In genomic region chr17:35870151-35870883, GRCm38 (mm10) we compare ENCODE assay signal across 7 mouse cellular contexts. TPM values are rescaled to one million over a fixed set of nuclear protein-coding genes. Genes with fewer than 3 reads are reported as not detected.
DNase-seq lines count a peak whose midpoint lies in the region; ATAC-seq and TF ChIP-seq lines count a peak whose summit lies in the region.

No protein-coding gene starts in this region.

- no peak for TF ChIP-seq CTCF in ES-Bruce4 (IDR thresholded peaks at IDR 0.05; ENCODE audit: low read depth, low read length)

- no peak for TF ChIP-seq EP300 in ES-Bruce4 (IDR thresholded peaks at IDR 0.05; ENCODE audit: insufficient read depth, low read depth, low read length)

- TF ChIP-seq POLR2A in ES-Bruce4 (IDR thresholded peaks at IDR 0.05; ENCODE audit: insufficient read depth, low read length): no peak

- peaks cover 2% of the 10 kb centered on the region for H3K4me1 ChIP-seq in ES-Bruce4 (ENCODE audit: control insufficient read depth, insufficient read depth, low read length)
- H3K4me1 ChIP-seq in liver, embryonic 16.5 days (ENCODE audit: control insufficient read depth, low read depth, low read length): peaks cover 39% of the 10 kb centered on the region
- H3K4me1 ChIP-seq in neural tube, embryonic 13.5 days (replicated peaks): peaks cover 73% of the 10 kb centered on the region

- intact Hi-C loops in gastrocnemius, postnatal 14 days (cut with DNase I; ENCODE audit: low total_unique reads): no loop called here

- H3K4me2 ChIP-seq in liver, embryonic 16.5 days (ENCODE audit: low read depth, low read length): peak overlapping the region; percentile 42
- H3K4me2 ChIP-seq in neural tube, embryonic 13.5 days: peak overlapping the region; percentile 100

- no peaks in the 10 kb centered on the region for H3K9me3 ChIP-seq in ES-Bruce4 (replicated peaks; ENCODE audit: control insufficient read depth, insufficient read depth, low read length, poor library complexity, severe bottlenecking)
- H3K9me3 ChIP-seq in liver, embryonic 16.5 days (replicated peaks; ENCODE audit: control insufficient read depth, low read length): peaks cover 2% of the 10 kb centered on the region; the same call in 1 of the 2 replicates
- H3K9me3 ChIP-seq in neural tube, embryonic 13.5 days: no peaks in the 10 kb centered on the region

- WGBS in liver, embryonic 16.5 days (ENCODE audit: insufficient replicate concordance): 19% methylated on average over 9 of the region's 9 CpGs
- 63% methylated on average over 9 of the region's 9 CpGs for WGBS in neural tube, embryonic 13.5 days

- no peaks in the 10 kb centered on the region for H3K27me3 ChIP-seq in ES-Bruce4 (ENCODE audit: control insufficient read depth, insufficient read depth, low read length, poor library complexity, severe bottlenecking)
- H3K27me3 ChIP-seq in liver, embryonic 16.5 days (ENCODE audit: control insufficient read depth, insufficient read depth, low read depth, low read length): peaks cover 48% of the 10 kb centered on the region
- no peaks in the 10 kb centered on the region for H3K27me3 ChIP-seq in neural tube, embryonic 13.5 days

- peak; percentile 60 for DNase-seq in gastrocnemius, postnatal 14 days
- DNase-seq in cerebellum, postnatal 25 days: no peak

- ATAC-seq in activated CD4-positive, CD25-positive, alpha-beta regulatory T cell, adult 4 months: peak; percentile 73
- ATAC-seq in inflammation-experienced regulatory T-cells, adult 6 months: peak; percentile 75
- ATAC-seq in liver, embryonic 16.5 days (ENCODE audit: low read depth): peak; percentile 20
- no peak for ATAC-seq in neural tube, embryonic 13.5 days (ENCODE audit: low read depth)

- peak overlapping the region; percentile 31 for H3K4me3 ChIP-seq in ES-Bruce4 (ENCODE audit: low read depth, low read length)
- H3K4me3 ChIP-seq in liver, embryonic 16.5 days (ENCODE audit: low read depth, low read length): peak overlapping the region; percentile 57
- H3K4me3 ChIP-seq in neural tube, embryonic 13.5 days: peak overlapping the region; percentile 81

- 0 out of 2 replicates have a peak, but pooled peaks cover 3% of the 10 kb centered on the region for H3K36me3 ChIP-seq in ES-Bruce4 (ENCODE audit: control insufficient read depth, insufficient read depth, low read length, poor library complexity, severe bottlenecking)
- H3K36me3 ChIP-seq in liver, embryonic 16.5 days (ENCODE audit: control insufficient read depth, insufficient read depth): peaks cover 3% of the 10 kb centered on the region; the same call in 1 of the 2 replicates
- H3K36me3 ChIP-seq in neural tube, embryonic 13.5 days: peaks cover 41% of the 10 kb centered on the region

- peak overlapping the region; percentile 20; the same call in 1 of the 2 replicates for H3K9ac ChIP-seq in ES-Bruce4 (ENCODE audit: low read depth, poor library complexity, severe bottlenecking)
- H3K9ac ChIP-seq in liver, embryonic 16.5 days (ENCODE audit: low read depth, low read length): no peak overlapping the region
- peak overlapping the region; percentile 95 for H3K9ac ChIP-seq in neural tube, embryonic 13.5 days

- peak overlapping the region; percentile 94 for H3K27ac ChIP-seq in ES-Bruce4 (ENCODE audit: insufficient read depth, low read length)
- H3K27ac ChIP-seq in liver, embryonic 16.5 days (ENCODE audit: low read length): peak overlapping the region; percentile 78
- H3K27ac ChIP-seq in neural tube, embryonic 13.5 days (replicated peaks): peak overlapping the region; percentile 98

RNA-seq across cellular contexts. Expression of gene Ppp1r18, which starts 4.9 kb away (rescaled TPM):
- polyA plus RNA-seq in ES-Bruce4 (2011; ENCODE audit: insufficient read depth, insufficient read length, low read depth, missing spikeins): 18.6 and 20.1 TPM in 2 replicates
- polyA plus RNA-seq in activated CD4-positive, CD25-positive, alpha-beta regulatory T cell, adult 4 months (2017; shearing (Covaris generic)): 100 to 1,000 TPM; 228 to 247 TPM
- 10 to 100 TPM; 13.4 to 13.7 TPM for total RNA-seq in gastrocnemius, postnatal 14 days (2021)
- 100 to 1,000 TPM; 194 to 273 (median 213) TPM for polyA plus RNA-seq in inflammation-experienced regulatory T-cells, adult 6 months (2017; shearing (Covaris generic))
- polyA plus RNA-seq in liver, embryonic 16.5 days (2015; fragmentation: Nextera tagmentation; extraction: Ambion mirVana): 10.5 and 14.2 TPM in 2 replicates
- 28.9 and 33.6 TPM in 2 replicates for polyA plus RNA-seq in neural tube, embryonic 13.5 days (2015; fragmentation: Nextera tagmentation; extraction: Ambion mirVana)

RNA-seq across cellular contexts. Expression of gene Nrm, which starts 9.2 kb away (rescaled TPM):
- polyA plus RNA-seq in ES-Bruce4 (2011; ENCODE audit: insufficient read depth, insufficient read length, low read depth, missing spikeins): 32.9 and 35.3 TPM in 2 replicates
- polyA plus RNA-seq in activated CD4-positive, CD25-positive, alpha-beta regulatory T cell, adult 4 months (2017; shearing (Covaris generic)): 10 to 100 TPM; 38.4 to 44.7 TPM
- total RNA-seq in gastrocnemius, postnatal 14 days (2021): 1 to 10 TPM; 4.8 TPM
- polyA plus RNA-seq in inflammation-experienced regulatory T-cells, adult 6 months (2017; shearing (Covaris generic)): 10 to 100 TPM; 25.4 to 64.8 (median 27.4) TPM
- polyA plus RNA-seq in liver, embryonic 16.5 days (2015; fragmentation: Nextera tagmentation; extraction: Ambion mirVana): 20.7 and 21.1 TPM in 2 replicates
- 28.2 and 29.0 TPM in 2 replicates for polyA plus RNA-seq in neural tube, embryonic 13.5 days (2015; fragmentation: Nextera tagmentation; extraction: Ambion mirVana)

RNA-seq across cellular contexts. Expression of gene Dhx16, which starts 9.3 kb away (rescaled TPM):
- 533 and 573 TPM in 2 replicates for polyA plus RNA-seq in ES-Bruce4 (2011; ENCODE audit: insufficient read depth, insufficient read length, low read depth, missing spikeins)
- 10 to 100 TPM; 19.6 to 26.9 TPM for polyA plus RNA-seq in activated CD4-positive, CD25-positive, alpha-beta regulatory T cell, adult 4 months (2017; shearing (Covaris generic))
- 10 to 100 TPM; 10.5 to 11.9 TPM for total RNA-seq in gastrocnemius, postnatal 14 days (2021)
- 10 to 100 TPM; 17.4 to 36.1 (median 19.5) TPM for polyA plus RNA-seq in inflammation-experienced regulatory T-cells, adult 6 months (2017; shearing (Covaris generic))
- polyA plus RNA-seq in liver, embryonic 16.5 days (2015; fragmentation: Nextera tagmentation; extraction: Ambion mirVana): 29.1 and 29.8 TPM in 2 replicates
- polyA plus RNA-seq in neural tube, embryonic 13.5 days (2015; fragmentation: Nextera tagmentation; extraction: Ambion mirVana): 31.0 and 39.6 TPM in 2 replicates

RNA-seq across cellular contexts. Expression of gene 2310061I04Rik, which starts 26.9 kb away (rescaled TPM):
- 58.1 and 58.9 TPM in 2 replicates for polyA plus RNA-seq in ES-Bruce4 (2011; ENCODE audit: insufficient read depth, insufficient read length, low read depth, missing spikeins)
- polyA plus RNA-seq in activated CD4-positive, CD25-positive, alpha-beta regulatory T cell, adult 4 months (2017; shearing (Covaris generic)): 10 to 100 TPM; 12.4 to 17.5 TPM
- 10 to 100 TPM; 55.3 to 65.1 TPM for total RNA-seq in gastrocnemius, postnatal 14 days (2021)
- polyA plus RNA-seq in inflammation-experienced regulatory T-cells, adult 6 months (2017; shearing (Covaris generic)): 10 to 100 TPM; 15.3 to 21.6 (median 15.4) TPM
- 7.9 and 8.0 TPM in 2 replicates for polyA plus RNA-seq in liver, embryonic 16.5 days (2015; fragmentation: Nextera tagmentation; extraction: Ambion mirVana)
- 45.1 and 50.5 TPM in 2 replicates for polyA plus RNA-seq in neural tube, embryonic 13.5 days (2015; fragmentation: Nextera tagmentation; extraction: Ambion mirVana)

RNA-seq across cellular contexts. Expression of gene Mdc1, which starts 29.0 kb away (rescaled TPM):
- 131 and 147 TPM in 2 replicates for polyA plus RNA-seq in ES-Bruce4 (2011; ENCODE audit: insufficient read depth, insufficient read length, low read depth, missing spikeins)
- polyA plus RNA-seq in activated CD4-positive, CD25-positive, alpha-beta regulatory T cell, adult 4 months (2017; shearing (Covaris generic)): 1 to 10 TPM; 4.1 to 6.4 TPM
- total RNA-seq in gastrocnemius, postnatal 14 days (2021): 1 to 10 TPM; 5.4 to 6.9 TPM
- 10 to 100 TPM in 1 of 3 experiments, 1 to 10 TPM in 2; 6.1 to 10.7 (median 7.1) TPM for polyA plus RNA-seq in inflammation-experienced regulatory T-cells, adult 6 months (2017; shearing (Covaris generic))
- 10.0 and 10.3 TPM in 2 replicates for polyA plus RNA-seq in liver, embryonic 16.5 days (2015; fragmentation: Nextera tagmentation; extraction: Ambion mirVana)
- 7.2 and 9.6 TPM in 2 replicates for polyA plus RNA-seq in neural tube, embryonic 13.5 days (2015; fragmentation: Nextera tagmentation; extraction: Ambion mirVana)

Comparison
In these comparisons a context has a peak if more than half of its experiments do, and no peak if none do; other contexts are left out.
1. H3K4me3 ChIP-seq: peak in every context shown above with its lines; median percentile 81 in neural tube, embryonic 13.5 days; 57 in liver, embryonic 16.5 days; 31 in ES-Bruce4.
2. RNA of gene Dhx16, which starts 9.3 kb away (polyA plus RNA-seq): 533 to 573 TPM in ES-Bruce4; 31.0 to 39.6 TPM in neural tube, embryonic 13.5 days, 29.1 to 29.8 TPM in liver, embryonic 16.5 days, 19.6 to 26.9 TPM in activated CD4-positive, CD25-positive, alpha-beta regulatory T cell, adult 4 months and 17.4 to 36.1 TPM in inflammation-experienced regulatory T-cells, adult 6 months; every median in the first group is over 10 times any median in the second.
3. Peak in every context shown above with its lines, with median percentiles within 50 percentile points of each other: H3K27ac ChIP-seq.